Mouse (Mus musculus) heart, adult 2 months (tissue): ENCODE data around the gene Rpp25.

Experiments used
- CTCF ChIP-seq: fragments of 200-600 bp; IDR thresholded peaks from 2 replicates; pipeline ENCODE4 v1.8.1; 2022; ENCODE audit warnings: antibody characterized with exemption, mild to moderate bottlenecking, moderate library complexity
- POLR2A ChIP-seq: fragments of 200-500 bp; IDR thresholded peaks from 2 replicates; pipeline ENCODE4 v1.6.1; 2011; ENCODE audit warnings: mild to moderate bottlenecking, low read depth, low read length, control low read depth; ENCODE audit not compliant: insufficient read depth

DNA sequence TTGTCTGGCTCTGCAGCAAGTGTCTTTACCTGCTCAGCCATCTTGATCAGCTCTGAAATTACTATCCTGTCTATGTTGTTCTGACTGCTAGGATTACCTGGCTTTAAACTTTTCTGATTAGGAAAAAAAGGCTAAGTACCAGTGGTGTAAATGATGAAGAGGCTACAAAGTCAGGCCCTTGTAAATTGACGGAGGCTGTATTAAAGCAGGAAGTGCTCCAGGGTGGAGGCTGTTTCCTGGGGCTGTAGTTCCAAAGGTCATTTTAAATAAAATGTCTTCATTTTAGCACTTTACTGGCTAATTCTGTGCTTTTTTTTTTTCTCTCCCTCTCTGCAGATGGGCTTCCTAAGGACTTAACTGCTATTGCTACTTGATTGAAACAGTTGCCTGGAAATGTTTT lies 28.1 kb downstream of the Rpp25 start:
- TF ChIP-seq CTCF (no peak), POLR2A (no peak)
